Mouse (Mus musculus): Measurements from ENCODE around the gene Dtx1. TPM values are rescaled to one million over a fixed set of nuclear protein-coding genes. Genes with fewer than 3 reads are reported as not detected.

Dtx1 gene
- total and polyA plus RNA-seq, 2 experiments from 2014 or later = 52.9 to 230 TPM

- ATAC-seq = no peak
- Histone ChIP-seq H3K9me3 (ENCODE audit: low read length) (no peaks in the 10 kb centered on the region), H3K27ac (no peak overlapping the region), H3K4me2 (ENCODE audit: low read depth, low read length) (no peak overlapping the region), H3K36me3 (ENCODE audit: insufficient read depth, low read length) (no peaks in the 10 kb centered on the region), H3K9ac (replicated peaks; ENCODE audit: low read length) (no peak overlapping the region), H3K27me3 (ENCODE audit: insufficient read depth, low read length) (no peaks in the 10 kb centered on the region), H3K4me3 (ENCODE audit: low read length) (no peak overlapping the region), H3K4me1 (ENCODE audit: insufficient read depth, low read length) (peaks cover 28% of the 10 kb centered on the region)
- 48% methylated on average over 9 of the region's 11 CpGs for WGBS
- TF ChIP-seq CTCF (IDR thresholded peaks at IDR 0.05; ENCODE audit: low read depth) = no peak
- peak; percentile 48 for DNase-seq (ENCODE audit: low spot score)
Observed at GRCm38 (mm10) chr5:120700996-120701790, 10.5 kb downstream of the Dtx1 start.

- Histone ChIP-seq H3K4me2 (ENCODE audit: low read depth, low read length) (no peak overlapping the region), H3K4me3 (ENCODE audit: low read length) (no peak overlapping the region), H3K27ac (peak overlapping the region; percentile 78), H3K27me3 (ENCODE audit: insufficient read depth, low read length) (no peaks in the 10 kb centered on the region), H3K4me1 (ENCODE audit: insufficient read depth, low read length) (peaks cover 25% of the 10 kb centered on the region), H3K9ac (replicated peaks; ENCODE audit: low read length) (peak overlapping the region; percentile 25; the same call in 1 of the 2 replicates), H3K36me3 (ENCODE audit: insufficient read depth, low read length) (peaks cover 5% of the 10 kb centered on the region), H3K9me3 (ENCODE audit: low read length) (no peaks in the 10 kb centered on the region)
- no peak for TF ChIP-seq CTCF (IDR thresholded peaks at IDR 0.05; ENCODE audit: low read depth)
- DNase-seq (ENCODE audit: low spot score) = peak; percentile 74
- ATAC-seq = peak; percentile 79
- 21% methylated on average over 16 of the region's 16 CpGs for WGBS
Observed at GRCm38 (mm10) chr5:120698801-120699391, 12.8 kb downstream of the Dtx1 start.

- 66% methylated on average over 3 of the region's 3 CpGs for WGBS
- TF ChIP-seq CTCF (IDR thresholded peaks at IDR 0.05; ENCODE audit: low read depth) = no peak
Observed at GRCm38 (mm10) chr5:120698181-120698580, 13.5 kb downstream of the Dtx1 start.

GRCm38 (mm10) chr5:120696865-120697264 lies 14.9 kb downstream of the Dtx1 start:
- ATAC-seq (no peak), DNase-seq (ENCODE audit: low spot score) (no peak)
- Histone ChIP-seq H3K4me2 (ENCODE audit: low read depth, low read length) (no peak overlapping the region), H3K4me3 (ENCODE audit: low read length) (no peak overlapping the region), H3K9me3 (ENCODE audit: low read length) (no peaks in the 10 kb centered on the region), H3K27me3 (ENCODE audit: insufficient read depth, low read length) (no peaks in the 10 kb centered on the region), H3K36me3 (ENCODE audit: insufficient read depth, low read length) (peaks cover 20% of the 10 kb centered on the region), H3K4me1 (ENCODE audit: insufficient read depth, low read length) (peaks cover 25% of the 10 kb centered on the region), H3K27ac (no peak overlapping the region), H3K9ac (replicated peaks; ENCODE audit: low read length) (no peak overlapping the region)
- no peak for TF ChIP-seq CTCF (IDR thresholded peaks at IDR 0.05; ENCODE audit: low read depth)
- 65% methylated on average over 4 of the region's 4 CpGs for WGBS

More at GRCm38 (mm10) chr5:120698181-120698580, 13.5 kb downstream of the Dtx1 start:
- Histone ChIP-seq H3K4me1 (ENCODE audit: insufficient read depth, low read length) (peaks cover 25% of the 10 kb centered on the region), H3K27ac (peak overlapping the region; percentile 78; the same call in 1 of the 2 replicates), H3K9me3 (ENCODE audit: low read length) (no peaks in the 10 kb centered on the region), H3K9ac (replicated peaks; ENCODE audit: low read length) (no peak overlapping the region), H3K27me3 (ENCODE audit: insufficient read depth, low read length) (no peaks in the 10 kb centered on the region), H3K4me2 (ENCODE audit: low read depth, low read length) (no peak overlapping the region), H3K36me3 (ENCODE audit: insufficient read depth, low read length) (peaks cover 10% of the 10 kb centered on the region), H3K4me3 (ENCODE audit: low read length) (no peak overlapping the region)
- DNase-seq (ENCODE audit: low spot score) (no peak), ATAC-seq (no peak)

GRCm38 (mm10) chr5:120696057-120696743 lies 15.5 kb downstream of the Dtx1 start:
- DNase-seq (ENCODE audit: low spot score) (peak; percentile 65), ATAC-seq (no peak)
- 73% methylated on average over 16 of the region's 16 CpGs for WGBS
- peaks cover 20% of the 10 kb centered on the region for H3K36me3 ChIP-seq (ENCODE audit: insufficient read depth, low read length)
- H3K4me2 ChIP-seq (ENCODE audit: low read depth, low read length) = no peak overlapping the region
- H3K27me3 ChIP-seq (ENCODE audit: insufficient read depth, low read length) = no peaks in the 10 kb centered on the region
- H3K9ac ChIP-seq (replicated peaks; ENCODE audit: low read length) = no peak overlapping the region
- peaks cover 25% of the 10 kb centered on the region for H3K4me1 ChIP-seq (ENCODE audit: insufficient read depth, low read length)
- H3K4me3 ChIP-seq (ENCODE audit: low read length) = no peak overlapping the region
- no peak overlapping the region for H3K27ac ChIP-seq
- TF ChIP-seq CTCF (IDR thresholded peaks at IDR 0.05; ENCODE audit: low read depth) = no peak
- no peaks in the 10 kb centered on the region for H3K9me3 ChIP-seq (ENCODE audit: low read length)

- Histone ChIP-seq H3K4me3 (ENCODE audit: low read length) (no peak overlapping the region), H3K27me3 (ENCODE audit: insufficient read depth, low read length) (no peaks in the 10 kb centered on the region), H3K27ac (no peak overlapping the region), H3K9ac (replicated peaks; ENCODE audit: low read length) (no peak overlapping the region), H3K36me3 (ENCODE audit: insufficient read depth, low read length) (peaks cover 20% of the 10 kb centered on the region), H3K4me1 (ENCODE audit: insufficient read depth, low read length) (peaks cover 22% of the 10 kb centered on the region), H3K4me2 (ENCODE audit: low read depth, low read length) (peak overlapping the region; percentile 19; the same call in 1 of the 2 replicates), H3K9me3 (ENCODE audit: low read length) (no peaks in the 10 kb centered on the region)
- DNase-seq (ENCODE audit: low spot score) = no peak
- no peak for TF ChIP-seq CTCF (IDR thresholded peaks at IDR 0.05; ENCODE audit: low read depth)
- ATAC-seq = no peak
- WGBS = 19% methylated on average over 41 of the region's 41 CpGs
Observed at GRCm38 (mm10) chr5:120694695-120695074, 17.0 kb downstream of the Dtx1 start.
